Mouse (Mus musculus): Measurements from ENCODE around the gene Itih3.

Itih3 gene

GRCm38 (mm10) chr14:30902628-30903027 is 20.9 kb downstream of the Itih3 start:
- no peak for DNase-seq (ENCODE audit: low spot score)

GRCm38 (mm10) chr14:30899972-30900371 is 23.6 kb downstream of the Itih3 start:
- DNase-seq (ENCODE audit: low spot score), result no peak

- no peak for DNase-seq (ENCODE audit: low spot score)
These were observed 35.3 kb downstream of the Itih3 start for GRCm38 (mm10) chr14:30888271-30888732.

GRCm38 (mm10) chr14:30886204-30886603 is 37.4 kb downstream of the Itih3 start, which contains the start of gene Itih4:
Gene Itih4 (plus strand): TSS chr14:30886476.
- no peak for DNase-seq (ENCODE audit: low spot score)

DNA sequence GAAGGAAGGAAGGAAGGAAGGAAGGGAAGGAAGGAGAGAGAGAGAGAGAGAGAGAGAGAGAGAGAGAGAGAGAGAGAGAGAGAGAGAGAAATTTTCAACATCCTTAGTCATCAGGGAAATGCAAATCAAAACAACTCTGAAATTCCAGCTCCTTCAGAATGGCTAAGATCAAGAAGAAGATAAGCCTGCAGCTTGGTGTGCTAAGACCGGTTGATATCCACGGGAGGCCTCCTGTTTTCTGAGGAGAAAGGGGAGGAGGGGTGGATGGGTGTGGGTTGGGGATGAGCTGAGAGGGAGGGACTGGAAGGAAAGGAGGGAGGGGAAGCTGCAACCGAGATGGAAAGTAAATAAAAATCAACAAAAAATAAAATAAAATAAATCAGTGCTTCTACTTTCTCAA is 38.3 kb downstream of the Itih3 start:
- DNase-seq (ENCODE audit: low spot score), result no peak

DNA sequence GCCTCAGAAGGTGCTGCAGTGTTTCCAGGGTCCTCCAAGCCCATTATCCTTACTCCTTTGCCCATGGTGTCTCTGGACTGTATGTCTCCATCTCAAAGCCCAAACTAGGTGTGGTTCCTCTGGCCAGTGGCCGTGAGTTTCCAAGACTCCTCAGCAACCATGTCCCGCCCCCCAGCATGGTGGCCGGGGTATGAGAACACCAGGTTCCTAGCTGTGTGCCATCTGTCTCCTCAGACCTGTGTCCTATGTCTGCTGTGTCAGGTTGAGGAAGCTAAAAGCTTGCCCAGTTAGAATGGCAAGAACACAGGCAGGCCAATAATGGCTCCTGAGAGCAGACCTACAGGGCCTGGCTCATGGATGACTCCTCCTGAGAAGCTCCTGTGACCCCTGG is 41.8 kb downstream of the Itih3 start:
- no peak for DNase-seq (ENCODE audit: low spot score)

- no peak for DNase-seq (ENCODE audit: low spot score)
These were observed 42.5 kb downstream of the Itih3 start for GRCm38 (mm10) chr14:30880811-30881717.

- no peak for DNase-seq (ENCODE audit: low spot score)
These were observed 43.3 kb downstream of the Itih3 start for GRCm38 (mm10) chr14:30880251-30880650.

- no peak for DNase-seq (ENCODE audit: low spot score)
These were observed 43.8 kb downstream of the Itih3 start for GRCm38 (mm10) chr14:30879794-30880193.

- DNase-seq (ENCODE audit: low spot score), result no peak
These were observed 44.5 kb downstream of the Itih3 start, which contains the start of gene Mustn1 for GRCm38 (mm10) chr14:30878958-30879571. Gene Mustn1 (plus strand): TSS chr14:30879200.

GRCm38 (mm10) chr14:30877827-30878226 is 45.7 kb downstream of the Itih3 start:
- no peak for DNase-seq (ENCODE audit: low spot score)

GRCm38 (mm10) chr14:30876451-30876850 is 47.1 kb downstream of the Itih3 start:
- DNase-seq (ENCODE audit: low spot score), result no peak

DNA sequence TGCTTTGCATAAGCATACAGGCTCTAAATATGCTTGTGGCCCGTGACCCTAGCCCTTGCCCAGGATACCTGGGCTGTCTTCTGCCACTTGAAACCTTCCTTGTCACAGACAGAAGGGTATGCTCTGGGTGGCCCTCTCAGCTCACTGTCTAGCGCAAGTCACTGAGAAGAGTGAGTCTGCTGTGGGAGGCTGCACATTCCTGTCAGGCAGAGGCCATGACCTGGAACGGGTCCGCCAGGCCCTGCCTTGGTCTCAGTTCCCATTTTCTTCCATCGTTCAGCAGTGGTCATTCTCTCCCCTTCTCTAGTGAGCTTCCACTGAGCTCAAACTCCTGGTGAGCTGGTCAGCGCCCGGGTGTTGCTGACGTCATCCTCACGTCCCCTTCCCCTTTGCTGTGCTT is 47.6 kb downstream of the Itih3 start:
- no peak for DNase-seq (ENCODE audit: low spot score)

DNA sequence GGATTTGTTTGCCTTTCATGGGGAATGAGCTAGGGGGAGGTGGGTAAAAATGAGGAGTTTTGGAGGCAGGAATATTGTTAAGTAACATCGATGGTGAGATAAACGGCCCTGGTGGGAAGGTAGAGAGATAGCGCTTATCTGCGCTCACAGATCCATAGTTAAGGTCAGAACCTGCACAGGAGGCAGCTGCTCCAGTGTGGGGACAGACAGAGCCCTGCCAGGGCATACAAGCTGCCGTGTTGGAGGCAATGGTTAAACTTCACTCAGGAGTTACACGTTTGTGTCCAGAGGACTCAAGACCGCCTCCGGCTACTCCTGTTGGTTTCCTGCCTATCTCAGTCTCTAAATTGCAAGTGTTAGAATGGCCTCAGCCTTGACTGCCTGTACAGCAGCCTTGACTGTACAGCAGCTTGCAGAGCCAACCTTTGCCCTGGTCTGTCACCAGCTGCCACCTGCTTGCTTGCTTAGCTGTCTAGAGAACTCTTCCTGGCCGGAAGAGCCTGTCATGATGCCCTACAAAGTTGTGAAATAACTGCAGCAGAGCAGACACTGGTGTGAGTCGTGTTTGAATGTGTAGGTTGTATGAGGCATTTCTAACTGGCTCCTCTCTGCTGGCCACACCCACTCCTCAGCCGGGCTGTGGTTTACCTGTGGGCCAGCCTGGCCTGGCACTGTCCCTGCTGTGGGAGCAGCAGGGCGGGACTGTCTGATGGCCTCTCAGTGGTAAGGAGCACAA is 48.3 kb downstream of the Itih3 start:
- no peak for DNase-seq (ENCODE audit: low spot score)

GRCm38 (mm10) chr14:30874095-30874700 is 49.4 kb downstream of the Itih3 start:
- DNase-seq (ENCODE audit: low spot score), result no peak

DNA sequence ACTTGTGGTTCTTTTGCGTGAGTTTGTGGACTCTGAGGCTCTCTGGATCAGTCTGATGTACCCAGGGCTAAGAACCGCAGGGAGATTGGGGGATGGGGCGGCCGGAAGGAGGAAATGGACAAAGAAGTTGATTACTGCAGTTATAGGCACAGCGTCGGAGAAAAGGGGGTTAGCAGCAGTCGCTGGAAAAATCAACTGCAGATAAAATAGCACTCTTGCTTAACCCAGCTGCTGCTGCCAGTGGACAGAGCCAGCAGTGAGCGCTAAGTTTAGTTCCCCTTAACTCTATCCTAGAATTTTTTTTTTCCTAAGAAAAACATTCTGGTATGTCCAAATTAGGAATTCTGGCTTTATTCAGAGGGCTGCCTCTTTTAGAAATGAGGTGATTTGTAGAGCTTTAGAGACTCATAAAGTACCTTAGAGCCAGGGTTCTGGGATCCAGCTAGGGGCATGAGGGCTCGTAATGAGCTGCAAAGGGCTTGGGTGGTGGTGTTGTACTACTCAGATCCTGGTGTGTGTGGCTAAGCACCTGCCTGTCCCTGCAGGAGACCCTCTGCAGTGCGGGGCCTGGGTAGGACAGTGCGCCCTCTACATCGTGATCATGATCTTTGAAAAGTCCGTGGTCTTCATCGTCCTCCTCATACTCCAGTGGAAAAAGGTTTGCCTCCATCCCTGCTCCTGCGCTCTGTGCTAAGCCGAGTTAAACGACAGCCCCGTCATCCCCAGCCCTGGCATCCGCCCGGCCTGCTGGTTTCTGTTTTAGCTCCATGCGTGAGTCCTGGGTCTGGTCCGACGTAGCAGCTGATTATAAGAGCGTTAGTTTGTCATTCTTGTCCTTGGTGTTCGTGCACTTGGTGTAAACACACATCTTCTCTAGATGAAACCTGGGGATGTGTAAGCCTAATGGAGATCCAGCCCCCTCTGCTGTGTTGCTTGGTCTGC is 53.1 kb downstream of the Itih3 start:
- no peak for DNase-seq (ENCODE audit: low spot score)

GRCm38 (mm10) chr14:30869391-30869801 is 54.2 kb downstream of the Itih3 start:
- DNase-seq (ENCODE audit: low spot score), result no peak

- DNase-seq (ENCODE audit: low spot score), result no peak
These were observed 54.7 kb downstream of the Itih3 start for GRCm38 (mm10) chr14:30868826-30869225.

GRCm38 (mm10) chr14:30867042-30867441 is 56.5 kb downstream of the Itih3 start:
- DNase-seq (ENCODE audit: low spot score), result peak; percentile 54

GRCm38 (mm10) chr14:30865311-30865710 is 58.2 kb downstream of the Itih3 start:
- no peak for DNase-seq (ENCODE audit: low spot score)

GRCm38 (mm10) chr14:30862368-30862767 is 61.2 kb downstream of the Itih3 start:
- DNase-seq (ENCODE audit: low spot score), result no peak
